Mouse (Mus musculus): ENCODE measurements around the gene Gabrr2.

Gabrr2 gene

DNA sequence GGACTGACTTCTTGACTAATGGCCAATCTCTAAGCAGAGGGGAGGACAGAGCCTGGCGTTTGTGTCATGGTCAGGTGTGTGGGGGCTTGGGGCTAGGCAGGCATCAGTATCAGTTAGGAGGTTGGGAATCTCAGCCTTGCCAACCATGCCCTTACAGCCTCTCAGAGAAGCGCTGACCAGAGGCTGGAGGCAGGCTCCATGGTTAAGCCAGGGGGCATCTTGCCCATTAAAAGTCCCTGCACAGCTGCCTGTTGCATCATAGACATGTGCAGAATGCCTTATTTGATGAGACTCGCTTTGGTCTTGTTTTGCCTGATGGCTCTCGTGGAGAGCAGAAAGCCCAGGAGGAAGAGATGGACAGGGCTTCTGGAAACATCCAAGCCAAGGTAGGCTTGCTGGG lies at the start of gene Gabrr2:
Gabrr2 (plus strand) TSS at position 19 of the 400 bp plus-strand sequence.
- DNase-seq (ENCODE audit: low read depth in 1 of 2, low spot score in 2 of 2) = no peak

- peak; percentile 33 to 62 for DNase-seq (ENCODE audit: low read depth in 1 of 2, low spot score in 2 of 2)
These were observed 44.3 kb upstream of the Gabrr2 start for GRCm38 (mm10) chr4:33018361-33018999.

DNA sequence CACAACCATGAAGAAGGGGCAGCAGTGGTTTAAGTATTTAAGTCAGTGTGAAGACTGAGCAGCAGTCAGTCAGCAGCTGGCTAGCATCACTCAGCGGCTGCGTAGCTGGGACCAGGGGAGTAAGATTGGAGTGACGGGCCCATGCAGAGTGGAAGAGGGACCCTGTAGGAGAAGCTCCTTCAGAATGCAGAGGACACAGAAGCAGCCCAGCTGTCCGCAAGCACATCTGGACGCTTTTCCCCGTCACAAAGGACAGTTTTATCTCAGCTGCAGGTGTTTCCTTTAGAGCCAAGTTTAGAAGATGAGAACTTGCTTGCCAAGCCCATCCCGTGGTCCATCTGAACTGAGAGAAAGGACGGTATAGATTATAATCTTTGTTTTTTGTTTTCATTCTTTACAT lies 38.4 kb upstream of the Gabrr2 start:
- no peak for DNase-seq (ENCODE audit: low read depth in 1 of 2, low spot score in 2 of 2)

DNA sequence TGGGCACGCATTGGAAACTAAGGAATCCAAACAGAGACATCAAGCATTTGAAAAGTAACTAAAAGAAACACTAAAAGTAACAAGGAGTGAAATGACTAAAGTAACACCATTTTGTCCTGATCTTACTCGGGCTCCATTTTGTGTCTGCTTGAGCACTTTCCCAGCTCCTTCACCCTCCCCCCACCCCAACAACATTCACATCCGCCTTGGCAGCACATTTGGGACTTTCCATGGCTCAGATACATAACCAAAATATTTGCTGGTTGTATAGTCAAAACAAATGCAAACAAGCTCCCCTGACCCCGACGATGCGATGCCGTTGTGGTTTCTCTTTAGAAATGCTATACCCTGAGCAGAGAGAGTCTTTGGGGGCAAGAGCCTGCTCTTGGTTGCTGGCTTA lies 33.7 kb upstream of the Gabrr2 start:
- no peak for DNase-seq (ENCODE audit: low read depth in 1 of 2, low spot score in 2 of 2)

DNA sequence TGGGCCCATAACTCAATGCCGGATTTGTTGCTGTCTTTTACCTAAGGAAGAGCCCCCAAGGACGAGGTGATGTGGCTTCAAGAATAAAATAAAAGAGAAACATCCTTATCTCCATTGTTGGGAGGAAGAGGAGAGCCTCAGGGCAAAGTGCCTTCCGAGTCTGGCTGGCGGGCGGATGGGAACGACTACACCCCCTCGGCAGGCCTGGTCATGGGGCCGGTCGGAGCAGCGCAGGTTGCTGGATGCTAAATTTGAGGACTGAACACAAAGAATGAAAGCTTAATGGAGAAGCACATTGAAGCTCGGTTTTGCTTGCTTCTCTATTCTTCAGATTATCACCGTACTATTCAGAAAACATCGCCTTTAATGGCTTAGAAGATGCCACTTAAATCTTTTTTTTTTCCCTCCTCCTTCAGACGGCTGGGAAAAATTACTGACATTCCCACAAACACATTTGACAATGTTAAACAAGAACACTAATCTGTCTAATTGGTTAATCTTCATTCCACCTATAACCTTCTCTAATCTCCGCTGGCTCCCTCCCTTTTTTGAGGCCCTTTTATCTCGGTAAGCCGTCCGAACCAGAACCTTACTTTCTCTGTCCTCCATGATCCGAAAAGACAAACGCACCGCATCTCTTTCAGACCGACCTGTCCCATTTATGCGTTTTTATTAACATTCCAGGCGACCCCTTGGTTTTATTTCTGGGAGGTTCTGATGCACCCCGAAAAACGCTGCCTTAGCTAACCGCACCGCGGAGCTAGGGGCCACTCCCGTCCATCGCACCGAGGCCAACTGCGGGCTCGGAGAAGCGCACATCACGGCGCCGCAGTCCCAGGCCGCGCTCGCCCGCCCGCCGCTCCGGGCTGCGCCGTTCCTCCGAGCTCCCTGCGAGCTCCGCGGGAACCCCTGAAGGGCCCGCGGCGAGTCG lies 32.3 kb upstream of the Gabrr2 start:
- DNase-seq (ENCODE audit: low read depth in 1 of 2, low spot score in 2 of 2) = no peak

- peak; percentile 59 to 82 for DNase-seq (ENCODE audit: low read depth in 1 of 2, low spot score in 2 of 2)
These were observed 31.4 kb upstream of the Gabrr2 start, which contains the start of gene Ube2j1 for GRCm38 (mm10) chr4:33031195-33031960. Ube2j1 (plus strand) TSS chr4:33031416.

DNA sequence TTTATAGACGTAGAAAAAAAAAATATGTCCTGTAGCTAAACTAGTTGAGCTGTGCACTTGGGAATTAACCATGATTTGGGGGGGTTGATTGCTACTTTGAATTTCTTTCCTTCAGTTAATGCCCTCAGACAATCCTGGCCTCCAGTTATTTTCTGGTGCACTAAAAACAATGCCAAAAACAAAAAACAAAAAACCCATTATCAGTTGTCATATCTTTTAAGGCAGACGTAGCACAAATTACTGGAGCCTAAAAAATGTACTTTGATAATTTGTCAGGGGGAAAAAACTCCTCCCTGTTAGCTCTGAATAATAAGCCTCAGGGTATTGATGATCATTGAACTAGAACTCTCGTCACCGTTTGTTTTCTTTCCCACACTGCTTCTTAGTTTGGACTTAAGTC lies 30.8 kb upstream of the Gabrr2 start:
- no peak for DNase-seq (ENCODE audit: low read depth in 1 of 2, low spot score in 2 of 2)

- DNase-seq (ENCODE audit: low read depth in 1 of 2, low spot score in 2 of 2) = no peak
These were observed 29.3 kb upstream of the Gabrr2 start for GRCm38 (mm10) chr4:33033515-33033914.

DNA sequence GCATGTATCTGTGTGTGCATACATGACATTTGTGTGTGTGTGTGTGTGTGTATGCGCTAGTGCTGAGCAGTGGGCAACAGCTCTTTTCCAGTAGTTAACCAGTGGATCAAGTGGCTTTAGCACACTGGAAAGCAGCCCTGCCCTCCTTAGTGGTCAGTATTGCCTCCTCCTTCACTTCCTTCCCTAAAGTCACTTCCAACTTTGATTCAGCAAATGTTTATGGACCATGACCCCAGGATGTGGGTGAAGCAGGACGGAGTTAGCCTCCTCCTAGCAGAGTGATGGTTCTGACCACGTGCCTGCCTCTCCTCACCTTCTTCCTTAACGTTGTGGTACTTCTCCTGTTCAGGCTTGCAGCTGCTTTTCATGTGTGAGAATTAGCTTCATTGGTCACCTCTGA lies 23.0 kb upstream of the Gabrr2 start:
- DNase-seq (ENCODE audit: low read depth in 1 of 2, low spot score in 2 of 2) = no peak

- no peak for DNase-seq (ENCODE audit: low read depth in 1 of 2, low spot score in 2 of 2)
These were observed 13.2 kb upstream of the Gabrr2 start for GRCm38 (mm10) chr4:33049601-33050000.

GRCm38 (mm10) chr4:33052055-33052454 lies 10.7 kb upstream of the Gabrr2 start:
- DNase-seq (ENCODE audit: low read depth in 1 of 2, low spot score in 2 of 2) = no peak

- DNase-seq (ENCODE audit: low read depth in 1 of 2, low spot score in 2 of 2) = no peak
These were observed 10.1 kb upstream of the Gabrr2 start for GRCm38 (mm10) chr4:33052650-33053049.

DNA sequence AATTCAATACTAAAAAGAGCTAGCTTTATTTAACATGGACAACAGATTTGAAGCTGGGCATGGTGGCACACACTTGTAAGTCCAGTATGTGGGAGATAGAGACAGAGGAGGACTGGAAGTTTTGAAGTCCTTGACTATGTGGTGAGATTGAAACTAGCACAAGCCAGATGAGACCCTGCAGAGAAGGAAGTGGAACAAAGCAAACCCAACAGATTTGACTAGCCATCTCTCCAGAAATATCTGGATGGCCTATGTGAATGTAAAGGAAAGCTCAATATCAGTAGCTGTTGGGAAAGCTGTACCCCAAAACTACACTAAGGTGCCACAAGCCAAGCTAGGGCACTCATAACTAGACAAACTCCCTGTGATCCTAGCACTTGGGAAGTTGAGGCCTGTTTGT lies 8.4 kb upstream of the Gabrr2 start:
- DNase-seq (ENCODE audit: low read depth in 1 of 2, low spot score in 2 of 2) = no peak

DNA sequence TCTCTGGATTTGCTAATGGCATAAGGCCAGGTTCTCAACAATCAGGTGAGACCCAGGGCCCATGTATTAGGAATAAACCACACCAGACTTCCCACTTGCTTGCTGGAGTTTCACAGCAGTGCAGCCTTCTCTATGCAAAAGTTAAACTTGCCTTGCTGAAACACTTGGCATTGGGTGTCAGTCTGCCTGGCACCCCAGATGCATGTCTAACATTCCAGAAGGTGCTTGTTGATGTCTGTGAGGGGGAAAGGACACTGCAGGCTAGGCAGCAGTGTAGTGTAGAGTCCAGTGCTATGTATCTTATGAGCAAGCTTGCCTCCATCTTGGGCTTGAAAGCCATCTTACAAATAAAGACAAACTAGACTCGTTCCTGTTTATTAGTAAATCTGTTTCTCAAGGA lies 6.5 kb upstream of the Gabrr2 start:
- no peak for DNase-seq (ENCODE audit: low read depth in 1 of 2, low spot score in 2 of 2)

- DNase-seq (ENCODE audit: low read depth in 1 of 2, low spot score in 2 of 2) = no peak
These were observed 4.7 kb upstream of the Gabrr2 start for GRCm38 (mm10) chr4:33057890-33058687.

- DNase-seq (ENCODE audit: low read depth in 1 of 2, low spot score in 2 of 2) = no peak
These were observed 1.6 kb upstream of the Gabrr2 start for GRCm38 (mm10) chr4:33061158-33061557.

GRCm38 (mm10) chr4:33064986-33065385 lies 2.2 kb downstream of the Gabrr2 start:
- DNase-seq (ENCODE audit: low read depth in 1 of 2, low spot score in 2 of 2) = no peak

DNA sequence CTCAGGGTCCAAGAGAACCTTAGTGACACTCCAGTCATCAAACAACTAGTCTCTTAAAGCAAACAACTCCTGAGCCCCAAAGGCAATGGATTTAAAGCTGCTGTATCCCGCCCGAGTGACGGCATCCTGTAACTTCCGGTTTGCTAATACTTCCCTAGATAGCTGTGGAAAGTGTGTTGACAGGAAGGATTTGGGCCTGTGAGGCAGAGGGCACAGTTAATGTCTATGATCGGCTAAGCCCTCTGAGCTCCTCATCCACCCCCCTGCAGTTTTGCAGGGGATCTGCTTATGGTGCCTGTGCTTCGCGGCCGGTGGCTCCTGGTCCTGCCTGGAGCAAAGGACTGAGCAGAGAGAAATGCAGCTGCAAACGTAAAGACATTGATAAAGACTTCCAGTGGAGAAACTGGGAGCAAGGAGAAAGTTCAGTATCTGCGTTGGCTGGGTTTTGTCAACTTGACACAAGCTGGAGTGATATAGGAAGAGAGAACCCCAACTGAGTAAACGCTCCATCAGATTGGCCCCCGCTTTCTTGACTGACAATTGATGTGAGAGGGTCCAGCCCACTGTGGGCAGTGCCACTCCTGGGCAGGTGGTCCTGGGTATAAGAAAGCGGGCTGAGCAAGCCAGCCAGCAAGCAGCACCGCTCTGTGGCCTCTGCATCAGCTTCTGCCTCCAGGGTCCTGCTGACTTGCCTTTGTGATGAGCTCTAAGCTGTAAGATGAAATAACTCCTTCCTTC lies 3.6 kb downstream of the Gabrr2 start:
- DNase-seq (ENCODE audit: low read depth in 1 of 2, low spot score in 2 of 2) = no peak

DNA sequence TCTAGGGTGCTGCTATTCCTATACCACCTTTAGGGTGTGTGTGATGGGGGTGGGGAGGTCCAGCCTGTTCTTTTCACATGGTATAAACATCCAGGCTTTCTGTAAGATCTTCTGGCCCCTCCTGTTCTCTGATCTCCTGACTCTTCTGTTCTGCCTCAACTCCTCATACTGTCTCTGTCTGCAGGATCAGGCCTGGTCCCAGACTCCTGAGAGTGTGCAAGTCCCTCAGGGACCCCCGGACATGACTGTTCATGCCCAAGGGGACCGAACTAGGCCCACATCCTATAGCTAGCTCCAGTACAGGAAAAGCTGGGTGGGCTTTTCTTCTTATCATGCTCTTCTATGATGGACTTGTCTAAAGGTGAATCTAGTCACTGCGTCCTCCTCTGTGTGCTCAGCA lies 4.5 kb downstream of the Gabrr2 start:
- DNase-seq (ENCODE audit: low read depth in 1 of 2, low spot score in 2 of 2) = no peak

DNA sequence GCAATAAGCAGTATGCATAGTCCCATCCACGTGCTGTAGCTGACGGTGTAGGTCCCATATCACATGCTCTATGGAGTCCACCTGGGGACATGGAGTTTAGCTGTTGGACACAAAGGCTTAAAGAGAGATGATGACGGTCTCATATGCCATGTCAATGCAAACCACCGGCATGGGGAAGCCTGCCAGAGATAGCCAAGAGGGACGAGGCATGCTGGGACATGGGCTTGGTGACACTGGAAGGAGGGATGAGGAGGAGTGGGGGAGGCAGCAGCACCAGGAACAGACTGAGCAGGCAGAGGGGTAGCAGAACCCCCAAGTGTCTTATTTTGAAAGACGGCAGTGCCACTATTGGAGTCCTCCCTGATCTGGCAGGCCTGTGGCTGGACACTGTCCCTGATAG lies 5.0 kb downstream of the Gabrr2 start:
- no peak for DNase-seq (ENCODE audit: low read depth in 1 of 2, low spot score in 2 of 2)
